Mouse (Mus musculus) C2C12 (cell line): ENCODE results near the gene Sh2d1b2. TPM values are rescaled to one million over a fixed set of nuclear protein-coding genes. Genes with fewer than 3 reads are reported as not detected.

Experiments used
- H3K27me3 ChIP-seq: one replicate; pipeline ENCODE4 v1.6.1; 2011; ENCODE audit not compliant: control insufficient read depth, insufficient read depth, insufficient read length
- H3K36me3 ChIP-seq: one replicate; pipeline ENCODE4 v1.6.1; 2011; ENCODE audit not compliant: control insufficient read depth, insufficient read depth
- H3K4me3 ChIP-seq: one replicate; pipeline ENCODE4 v1.5.1; 2011; ENCODE audit warnings: mild to moderate bottlenecking, control low read depth; ENCODE audit not compliant: poor library complexity, insufficient read depth, severe bottlenecking
- H3K79me2 ChIP-seq: one replicate; pipeline ENCODE4 v1.6.1; 2011; ENCODE audit not compliant: control insufficient read depth, insufficient read depth
- H3K79me3 ChIP-seq: one replicate; pipeline ENCODE4 v1.6.1; 2011; ENCODE audit warnings: low read depth, control low read depth
- H3ac ChIP-seq: one replicate; pipeline ENCODE3; 2011; ENCODE audit warnings: low read depth; ENCODE audit not compliant: control insufficient read depth, insufficient read length
- CEBPB ChIP-seq: IDR thresholded peaks from one replicate; pipeline ENCODE4 v1.6.1; 2011; ENCODE audit warnings: low read depth, mild to moderate bottlenecking, control low read depth, moderate library complexity
- CTCF ChIP-seq: IDR thresholded peaks from one replicate; pipeline ENCODE4 v1.5.1; 2011; ENCODE audit not compliant: control insufficient read depth, insufficient read depth, insufficient read length
- FOSL1 ChIP-seq: IDR thresholded peaks from one replicate; pipeline ENCODE4 v1.8.0; 2011; ENCODE audit warnings: mild to moderate bottlenecking, low read length; ENCODE audit not compliant: poor library complexity, insufficient read depth, severe bottlenecking
- MAX ChIP-seq: IDR thresholded peaks from one replicate; pipeline ENCODE4 v1.6.1; 2011; ENCODE audit warnings: mild to moderate bottlenecking, control low read depth
- MYOD1 ChIP-seq: IDR thresholded peaks from one replicate; pipeline ENCODE4 v1.6.1; 2011; ENCODE audit warnings: low read depth; ENCODE audit not compliant: control insufficient read depth, insufficient read length
- MYOG ChIP-seq: IDR thresholded peaks from one replicate; pipeline ENCODE4 v1.6.1; 2011; ENCODE audit not compliant: control insufficient read depth, insufficient read length; ENCODE audit errors: extremely low read depth
- USF1 ChIP-seq: IDR thresholded peaks from one replicate; pipeline ENCODE4 v1.6.1; 2011; ENCODE audit warnings: low read depth, mild to moderate bottlenecking, control low read depth, moderate library complexity
- polyA plus RNA-seq: library from polyadenylated mRNA; unstranded; fragments of >200 nt; fragmentation: generic; extraction: Trizol; gene quantifications from one replicate; pipeline ENCODE4 v1.2.1, GENCODE M21; 2012; ENCODE audit warnings: missing spikeins

Gene Sh2d1b2
- polyA plus RNA-seq, 1 experiment, result 0.12 TPM

DNA sequence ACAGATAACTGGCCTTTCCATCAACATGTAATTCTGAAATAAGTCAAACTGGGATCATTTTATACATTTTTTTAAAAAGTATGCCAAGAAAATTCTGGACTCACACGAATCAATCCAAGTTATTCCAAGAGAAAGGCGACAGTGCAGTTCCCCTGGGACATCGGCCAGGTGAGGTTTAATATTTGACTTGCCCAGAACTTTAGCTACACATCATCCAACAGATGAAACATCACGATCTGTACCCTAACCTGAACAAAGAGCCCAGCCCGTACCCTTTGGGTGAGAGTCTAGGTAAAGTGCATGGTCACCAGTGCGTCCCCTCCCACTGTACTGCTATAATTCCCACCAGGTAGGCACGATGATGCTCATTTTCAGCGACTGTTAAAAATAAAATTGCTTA is 36.3 kb upstream of the Sh2d1b2 start:
- no peaks in the 10 kb centered on the region for H3K27me3 ChIP-seq
- TF ChIP-seq CEBPB (no peak), FOSL1 (no peak), MAX (no peak), MYOG (no peak), USF1 (no peak), MYOD1 (no peak), CTCF (no peak)
- peaks cover 88% of the 10 kb centered on the region for H3K36me3 ChIP-seq
- H3ac ChIP-seq, result no peak overlapping the region
- H3K4me3 ChIP-seq, result no peak overlapping the region
- H3K79me3 ChIP-seq, result no peaks in the 10 kb centered on the region
- H3K79me2 ChIP-seq, result no peaks in the 10 kb centered on the region

DNA sequence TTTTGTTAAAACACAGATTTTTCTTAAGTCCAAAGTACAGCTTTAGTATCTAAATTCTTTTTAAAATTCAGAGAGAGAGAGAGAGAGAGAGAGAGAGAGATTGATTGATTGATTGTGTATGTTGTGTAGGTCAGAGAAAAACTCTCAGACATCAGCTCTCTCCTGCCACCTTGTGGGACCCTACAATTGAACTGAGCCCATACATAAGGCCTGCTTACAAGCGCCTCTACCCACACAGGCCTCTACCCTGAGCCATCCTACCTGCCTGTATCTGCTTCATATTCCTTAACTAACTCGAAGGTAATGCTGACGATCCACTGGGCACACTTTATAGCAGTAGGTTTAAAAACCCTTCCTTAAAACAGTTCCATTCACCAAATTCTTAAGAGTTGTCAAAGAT is 32.2 kb upstream of the Sh2d1b2 start:
- Histone ChIP-seq H3K79me3 (no peaks in the 10 kb centered on the region), H3K27me3 (no peaks in the 10 kb centered on the region), H3ac (no peak overlapping the region), H3K79me2 (no peaks in the 10 kb centered on the region), H3K36me3 (peaks cover 81% of the 10 kb centered on the region), H3K4me3 (no peak overlapping the region)
- TF ChIP-seq CEBPB (no peak), MYOD1 (no peak), CTCF (no peak), MYOG (no peak), MAX (no peak), FOSL1 (no peak), USF1 (no peak)

DNA sequence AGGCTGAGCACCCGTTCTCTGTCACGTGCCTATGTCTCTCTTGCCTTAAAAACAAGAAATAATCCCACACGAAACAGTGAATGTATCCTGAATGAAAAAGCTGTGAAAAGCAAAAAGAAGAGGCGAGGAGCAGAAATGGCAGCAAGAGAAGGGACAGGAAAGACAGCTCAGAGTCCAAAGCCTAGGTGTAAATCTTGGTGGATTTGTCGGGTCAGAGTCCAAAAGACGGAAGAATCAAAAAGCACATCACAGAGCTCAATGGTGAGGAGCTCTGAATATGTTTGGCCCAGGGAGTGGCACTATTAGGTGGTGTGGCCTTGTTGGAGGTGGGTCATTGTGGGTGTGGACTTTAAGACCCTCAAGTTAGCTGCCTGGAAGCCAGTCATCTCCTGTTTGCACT is 26.2 kb upstream of the Sh2d1b2 start:
- H3K36me3 ChIP-seq, result peaks cover 70% of the 10 kb centered on the region
- H3K4me3 ChIP-seq, result no peak overlapping the region
- peaks cover 13% of the 10 kb centered on the region for H3K79me3 ChIP-seq
- peaks cover 20% of the 10 kb centered on the region for H3K79me2 ChIP-seq
- H3ac ChIP-seq, result no peak overlapping the region
- H3K27me3 ChIP-seq, result no peaks in the 10 kb centered on the region
- TF ChIP-seq FOSL1, result no peak
- no peak for TF ChIP-seq MYOG
- TF ChIP-seq MAX, result no peak
- no peak for TF ChIP-seq CEBPB
- no peak for TF ChIP-seq USF1
- TF ChIP-seq MYOD1, result no peak
- no peak for TF ChIP-seq CTCF

DNA sequence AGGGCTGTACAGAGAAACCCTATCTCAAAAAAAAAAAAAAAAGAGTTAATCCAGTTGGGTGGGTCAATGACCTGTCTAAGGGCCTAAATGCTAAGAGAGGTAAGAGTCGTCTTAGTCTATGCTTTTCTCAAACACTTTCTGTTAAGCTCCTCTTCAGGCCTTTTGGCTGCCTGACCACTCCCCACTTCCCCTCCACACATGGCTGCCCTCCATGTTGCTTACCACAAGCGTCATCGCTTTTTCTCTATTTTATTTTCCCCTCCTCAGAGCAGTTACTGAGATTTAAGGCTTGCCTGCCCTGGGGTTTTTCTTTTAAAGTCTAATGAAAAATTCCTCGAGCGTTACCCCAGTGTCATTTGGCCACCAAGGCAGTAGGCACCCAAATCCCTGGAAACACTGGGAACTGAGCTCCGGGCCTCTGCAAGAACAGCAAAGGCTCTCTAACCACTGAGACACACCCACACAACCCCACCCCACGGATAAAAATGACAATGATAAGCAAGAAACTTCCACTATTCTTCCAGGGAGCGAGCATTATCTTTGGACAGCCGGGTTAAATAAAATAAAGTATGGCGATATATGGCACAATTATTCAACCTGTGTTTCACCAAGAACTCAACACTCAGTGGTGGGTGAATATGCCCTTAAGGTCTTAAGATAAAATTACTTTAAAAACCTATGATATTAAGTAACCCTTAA is 19.2 kb upstream of the Sh2d1b2 start:
- Histone ChIP-seq H3K27me3 (no peaks in the 10 kb centered on the region), H3K4me3 (no peak overlapping the region), H3K36me3 (peaks cover 28% of the 10 kb centered on the region), H3ac (no peak overlapping the region), H3K79me3 (peaks cover 30% of the 10 kb centered on the region), H3K79me2 (peaks cover 54% of the 10 kb centered on the region)
- TF ChIP-seq MAX, result no peak
- no peak for TF ChIP-seq CTCF
- TF ChIP-seq MYOD1, result no peak
- no peak for TF ChIP-seq FOSL1
- no peak for TF ChIP-seq USF1
- no peak for TF ChIP-seq CEBPB
- no peak for TF ChIP-seq MYOG

DNA sequence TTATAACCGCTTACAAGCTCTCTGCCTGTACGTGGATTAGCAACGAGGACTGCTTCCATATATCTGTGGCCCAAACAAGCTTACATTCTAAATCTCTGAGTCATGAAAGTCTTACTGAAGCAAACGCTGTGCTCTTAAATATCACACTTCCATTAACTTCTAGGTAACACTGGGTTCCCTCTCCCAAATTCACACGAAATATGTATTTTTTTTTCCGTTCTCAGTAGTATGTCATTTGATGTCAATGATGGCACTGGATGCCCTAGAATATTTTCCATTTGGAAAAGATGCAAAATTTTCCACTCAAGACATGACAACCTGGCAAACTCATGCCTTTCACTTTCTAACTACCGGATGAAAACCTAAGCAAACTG is 18.2 kb upstream of the Sh2d1b2 start:
- H3K27me3 ChIP-seq, result no peaks in the 10 kb centered on the region
- H3K79me3 ChIP-seq, result peaks cover 30% of the 10 kb centered on the region
- TF ChIP-seq MYOG, result no peak
- no peak for TF ChIP-seq FOSL1
- TF ChIP-seq USF1, result no peak
- no peak for TF ChIP-seq CEBPB
- no peak for TF ChIP-seq MAX
- no peak for TF ChIP-seq MYOD1
- TF ChIP-seq CTCF, result no peak
- peaks cover 44% of the 10 kb centered on the region for H3K79me2 ChIP-seq
- peak overlapping the region; percentile 75 for H3ac ChIP-seq
- peaks cover 18% of the 10 kb centered on the region for H3K36me3 ChIP-seq
- H3K4me3 ChIP-seq, result peak overlapping the region; percentile 90
